Mouse (Mus musculus) skeletal muscle tissue, postnatal 0 days (tissue): ENCODE results near the gene Galt. TPM values are rescaled to one million over a fixed set of nuclear protein-coding genes. Genes with fewer than 3 reads are reported as not detected.

Experiments used
- polyA plus RNA-seq: library from polyadenylated mRNA; unstranded; fragments of >200 nt; fragmentation: Nextera tagmentation; extraction: Ambion mirVana; gene quantifications from 2 replicates; pipeline ENCODE4 v1.2.1, GENCODE M21; 2015

Gene Galt
- 40.2 and 41.9 TPM in 2 replicates for polyA plus RNA-seq

GRCm38 (mm10) chr4:41754797-41755337 lies at the start of gene Galt:
Gene Galt, plus strand, starts transcription at chr4:41755228.

GRCm38 (mm10) chr4:41713197-41714067 lies 41.6 kb upstream of the Galt start, which contains the start of gene Rpp25l:
Gene Rpp25l, minus strand, starts transcription at chr4:41713534.

GRCm38 (mm10) chr4:41722918-41723351 lies 32.1 kb upstream of the Galt start, which contains the start of gene Dctn3:
Gene Dctn3, minus strand, starts transcription at chr4:41723170.

GRCm38 (mm10) chr4:41731052-41731765 lies 23.8 kb upstream of the Galt start, which contains the start of gene Arid3c:
Gene Arid3c, minus strand, starts transcription at chr4:41731142.

GRCm38 (mm10) chr4:41755338-41756305 lies 594 bp downstream of the Galt start, which contains the start of gene Sigmar1:
Gene Sigmar1, minus strand, starts transcription at chr4:41756157.

GRCm38 (mm10) chr4:41774002-41774401 lies 19.0 kb downstream of the Galt start, which contains the start of gene Ccl27a:
Gene Ccl27a, minus strand, starts transcription at chr4:41774247.

Other genes starting within 250 kb of the Galt start
- 0.22 and 0.44 TPM in 2 replicates for gene 1110017D15Rik, start 237.9 kb upstream of the Galt start, polyA plus RNA-seq
- 4.0 and 5.8 TPM in 2 replicates for gene Fam219a, start 185.7 kb upstream of the Galt start, polyA plus RNA-seq
- gene Dnaic1, start 185.5 kb upstream of the Galt start, polyA plus RNA-seq, result 11.0 and 17.3 TPM in 2 replicates
- gene Enho, start 114.9 kb upstream of the Galt start, polyA plus RNA-seq, result 56.7 and 60.0 TPM in 2 replicates
- 5.4 and 5.6 TPM in 2 replicates for gene Cntfr, start 58.1 kb upstream of the Galt start, polyA plus RNA-seq
- 143 and 149 TPM in 2 replicates for gene Il11ra1, start 55.2 kb upstream of the Galt start, polyA plus RNA-seq
- gene Rpp25l, start 41.7 kb upstream of the Galt start, polyA plus RNA-seq, result 49.8 and 50.6 TPM in 2 replicates
- gene Dctn3, start 32.1 kb upstream of the Galt start, polyA plus RNA-seq, result 93.2 and 97.2 TPM in 2 replicates
- not detected in 2 replicates for gene Arid3c, start 24.1 kb upstream of the Galt start, polyA plus RNA-seq
- 26.1 and 37.6 TPM in 2 replicates for gene Sigmar1, start 929 bp downstream of the Galt start, polyA plus RNA-seq
- gene Ccl27a, start 19.0 kb downstream of the Galt start, polyA plus RNA-seq, result 39.9 and 40.7 TPM in 2 replicates
- 2.8 TPM in 1 of 2 replicates, not detected in the other for gene Gm21541, start 148.4 kb downstream of the Galt start, polyA plus RNA-seq
- gene Gm20878, start 186.3 kb downstream of the Galt start, polyA plus RNA-seq, result 1.9 and 2.1 TPM in 2 replicates
- gene Fam205a4, start 210.8 kb downstream of the Galt start, polyA plus RNA-seq, result 0.13 and 0.19 TPM in 2 replicates